Mouse (Mus musculus) lung, postnatal 0 days (tissue): ENCODE measurements around the gene Prss47.

Experiments
- CTCF ChIP-seq: IDR thresholded peaks from 2 replicates; pipeline ENCODE4 v1.5.1; 2016; ENCODE audit warnings: antibody characterized with exemption, mild to moderate bottlenecking
- EP300 ChIP-seq: IDR thresholded peaks from 2 replicates; pipeline ENCODE4 v1.6.1; 2016; ENCODE audit warnings: antibody characterized with exemption, mild to moderate bottlenecking, control low read depth

- TF ChIP-seq CTCF: no peak
- TF ChIP-seq EP300: no peak
Measured at GRCm38 (mm10) chr13:65097018-65097417, 44.5 kb upstream of the Prss47 start.
